Mouse (Mus musculus): ENCODE results near the gene Slc35c1.

The Slc35c1 gene

DNA sequence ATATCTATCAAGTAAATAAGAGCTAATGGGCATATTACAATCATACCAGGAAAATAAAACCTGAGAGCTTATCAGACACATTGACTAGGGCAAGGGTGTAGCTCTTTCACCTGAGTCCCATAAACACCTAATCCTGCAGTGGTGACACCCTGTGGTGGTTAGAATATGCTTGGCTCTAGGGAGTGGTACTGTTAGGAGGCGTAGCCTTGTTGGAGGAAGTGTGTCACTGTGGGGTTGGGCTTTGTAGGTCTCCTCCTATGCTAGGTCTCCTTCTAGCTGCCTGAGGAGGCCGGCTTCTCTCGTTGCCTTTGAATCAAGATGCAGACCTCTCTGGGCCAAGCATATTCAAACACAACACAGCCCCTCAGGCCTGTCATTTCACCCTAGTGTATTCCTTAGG, 14.6 kb upstream of the Slc35c1 start:
- DNase-seq = no peak

DNA sequence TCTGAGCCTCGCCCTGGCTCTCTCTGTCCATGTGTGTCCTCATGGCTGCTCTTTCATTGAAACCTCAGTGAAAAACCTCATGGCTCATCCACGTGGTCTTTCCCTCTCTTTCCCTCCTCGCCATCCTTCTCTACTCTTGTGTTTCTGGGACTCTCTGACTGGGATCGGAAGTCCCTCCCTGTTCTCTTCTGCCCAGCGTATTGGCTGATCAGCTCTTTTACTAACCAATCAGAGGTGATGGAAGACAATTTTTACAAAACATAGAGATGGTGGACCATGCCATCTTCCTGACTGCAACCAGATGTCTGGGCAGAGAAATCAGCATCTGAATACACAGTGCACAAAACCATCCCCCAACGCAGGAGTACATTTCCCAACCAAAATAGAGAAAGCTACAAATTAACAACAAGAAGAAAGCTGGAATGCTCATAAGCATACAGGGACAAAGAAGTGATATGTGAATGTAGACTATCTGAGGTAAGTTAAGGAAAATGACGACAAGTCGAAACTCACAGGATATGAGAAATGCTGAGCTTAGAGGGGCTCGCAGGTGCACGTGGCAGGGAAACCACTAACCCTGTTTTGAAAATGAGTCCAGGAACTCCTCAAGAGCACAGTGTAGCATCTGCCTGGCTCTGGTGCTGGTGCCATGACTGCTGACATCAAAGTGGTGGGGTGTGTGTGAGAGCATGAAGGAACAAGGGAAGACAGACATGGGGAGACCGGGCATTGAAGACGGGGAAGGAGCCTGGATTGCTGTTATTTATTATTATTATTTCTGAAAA, 11.7 kb upstream of the Slc35c1 start:
- DNase-seq = no peak

DNA sequence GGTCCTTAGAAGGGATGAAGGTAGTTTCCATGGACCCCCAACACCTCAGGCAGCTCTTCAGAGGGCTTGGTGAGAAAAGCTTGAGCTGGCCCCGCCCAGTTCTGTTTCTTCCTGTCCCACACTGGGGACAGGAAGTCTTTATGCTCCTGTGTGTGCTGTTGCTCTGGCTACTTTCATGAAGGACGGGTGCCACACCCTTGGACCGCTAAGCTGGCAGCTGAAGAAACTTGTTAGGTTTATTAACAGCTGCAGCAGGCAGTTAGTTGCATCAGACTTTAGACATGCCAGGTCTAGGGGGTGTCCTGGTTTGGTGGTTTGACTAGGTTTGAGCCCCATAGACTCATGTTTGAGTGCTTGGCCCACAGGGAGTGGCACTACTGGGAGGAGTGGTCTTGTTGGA, 4.4 kb upstream of the Slc35c1 start:
- DNase-seq = no peak

DNA sequence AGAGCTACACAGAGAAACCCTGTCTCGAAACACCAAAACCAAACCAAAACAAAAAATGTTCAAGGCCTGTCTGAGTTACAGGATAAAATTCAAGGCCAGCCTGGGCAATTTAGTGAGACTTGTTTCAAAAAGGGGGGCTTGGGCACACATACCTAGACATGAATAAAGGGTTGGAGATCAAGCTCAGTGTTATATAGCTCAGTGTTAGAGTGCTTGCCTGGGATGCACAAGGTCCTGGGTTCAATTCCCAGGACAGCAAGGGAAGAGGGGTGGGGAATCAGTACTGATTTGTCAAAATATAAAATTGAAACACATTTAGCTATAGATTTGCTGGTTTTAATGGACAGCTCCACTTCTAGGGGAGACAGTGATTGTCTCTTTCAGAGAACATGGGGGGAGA, 877 bp upstream of the Slc35c1 start:
- no peak for DNase-seq

DNA sequence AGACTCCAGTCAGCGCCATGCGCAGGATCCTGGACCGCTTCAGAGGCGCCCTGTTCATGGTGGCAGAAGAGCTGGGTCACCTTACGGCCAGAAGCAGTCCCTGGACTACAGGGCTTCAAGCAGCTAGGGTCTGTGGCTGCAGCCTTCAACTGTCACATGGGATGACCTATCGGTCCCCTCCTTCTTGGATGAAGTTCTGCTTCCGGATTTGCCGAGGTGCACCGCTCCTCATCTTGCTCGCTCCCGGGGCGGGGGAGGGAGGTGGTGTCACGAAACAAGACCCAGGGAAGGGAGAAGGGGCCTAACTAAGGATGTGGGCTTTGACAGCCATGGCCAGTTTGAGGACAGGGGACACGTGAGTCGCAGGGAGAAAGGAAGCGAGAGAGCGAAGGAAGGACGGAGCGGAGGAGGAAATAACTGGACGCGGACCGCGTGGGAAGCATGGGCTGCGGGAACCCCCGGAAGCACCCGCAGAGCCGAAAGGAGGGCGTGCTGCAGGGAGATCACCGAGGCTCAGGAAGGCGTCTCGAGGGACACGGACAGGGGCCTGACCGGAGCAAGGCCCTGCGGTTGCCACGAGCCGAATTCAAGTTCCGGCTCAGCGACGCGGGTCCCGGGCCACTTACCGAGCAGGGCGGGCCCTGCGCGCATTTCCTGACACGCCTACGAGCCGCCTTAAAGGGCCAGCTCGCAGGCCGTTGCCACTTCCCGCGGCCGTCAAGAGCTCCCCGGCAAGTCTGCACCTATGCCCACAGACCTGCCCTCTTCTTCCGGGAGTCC, 1.0 kb downstream of the Slc35c1 start:
- DNase-seq = peak; percentile 86

DNA sequence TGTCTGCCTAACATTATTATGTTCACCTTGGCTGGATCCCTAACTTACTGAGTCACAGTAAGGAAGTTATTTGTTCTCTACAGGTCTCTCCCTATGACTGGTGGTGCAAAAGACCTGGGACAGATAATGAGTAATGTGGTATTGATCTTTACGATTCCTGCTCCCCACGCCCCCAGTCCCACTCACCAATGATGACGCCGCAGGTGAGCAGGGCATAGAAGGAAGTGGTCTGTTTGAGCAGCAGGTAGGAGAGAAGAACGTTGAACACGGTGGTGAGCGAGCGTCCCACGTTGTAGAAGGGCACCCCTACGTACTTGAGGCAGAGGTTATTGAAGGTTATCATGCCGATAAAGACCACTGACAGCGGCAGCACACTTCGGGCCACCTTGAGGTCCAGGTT, 1.9 kb downstream of the Slc35c1 start:
- no peak for DNase-seq

DNA sequence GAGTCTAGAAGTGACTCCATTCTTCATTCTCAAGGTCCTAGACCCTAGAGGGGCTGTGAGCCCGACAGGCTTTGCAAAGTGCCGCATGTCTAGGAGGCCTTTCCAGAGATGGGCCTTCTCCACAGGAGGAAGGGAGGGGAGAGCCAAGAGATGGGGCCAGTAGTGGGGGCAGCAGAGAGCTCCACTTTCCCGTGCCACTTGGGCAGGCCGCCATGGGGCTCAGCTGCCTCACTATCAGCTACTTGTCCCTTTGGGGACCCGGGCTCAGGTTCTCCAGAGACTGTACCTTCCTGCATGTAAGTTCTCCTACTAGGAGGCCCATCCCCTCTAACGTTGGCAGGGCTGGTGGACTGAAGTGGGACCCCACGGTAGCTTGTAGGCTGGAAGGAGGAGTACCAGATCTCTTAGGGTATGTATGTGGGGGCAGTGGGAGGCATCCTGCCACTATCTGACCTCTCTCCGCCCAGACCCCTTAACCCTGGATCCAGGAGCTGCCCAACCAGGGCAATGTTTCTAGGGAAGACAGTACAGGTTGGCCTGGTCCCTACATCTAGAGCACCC, 3.3 kb downstream of the Slc35c1 start:
- no peak for DNase-seq

DNA sequence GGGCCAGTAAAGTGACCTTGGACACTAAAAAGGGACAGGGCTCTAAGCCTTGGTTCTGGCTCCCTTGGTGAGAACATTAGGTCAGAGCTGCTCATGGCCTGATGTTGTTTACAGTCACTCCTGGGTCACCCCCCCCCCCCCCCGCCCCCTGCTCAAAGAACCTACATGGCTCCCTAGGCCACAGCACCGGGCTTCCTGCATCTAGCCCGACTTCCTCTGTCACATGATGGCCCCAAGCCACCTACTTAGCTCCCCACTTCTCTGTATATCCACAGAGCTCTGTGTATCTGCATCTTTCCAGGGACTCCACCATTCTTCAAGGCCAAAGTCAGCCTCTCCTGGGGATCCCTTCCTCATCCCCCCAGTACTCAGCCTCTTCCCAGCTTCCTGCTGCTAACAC, 4.6 kb downstream of the Slc35c1 start:
- DNase-seq = no peak

DNA sequence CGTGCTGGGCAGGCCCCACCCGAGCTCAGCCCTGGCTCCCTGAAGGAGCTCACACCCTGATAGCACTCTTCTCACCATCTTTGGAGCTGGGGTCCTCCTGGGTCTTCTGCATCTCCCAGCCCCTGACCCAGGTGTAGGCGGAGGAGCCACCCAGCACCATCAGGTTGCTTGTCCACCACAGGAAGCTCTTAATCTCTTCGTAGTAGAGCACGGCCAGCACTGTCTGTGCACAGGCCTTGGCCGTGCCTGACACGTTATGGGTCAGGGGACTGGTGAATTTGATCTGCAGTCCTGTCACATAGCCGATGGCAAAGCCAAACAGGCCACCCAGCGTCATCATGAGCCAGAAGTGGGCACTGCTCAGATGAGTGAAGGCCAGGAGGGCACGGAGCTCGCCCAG, 6.2 kb downstream of the Slc35c1 start:
- no peak for DNase-seq

DNA sequence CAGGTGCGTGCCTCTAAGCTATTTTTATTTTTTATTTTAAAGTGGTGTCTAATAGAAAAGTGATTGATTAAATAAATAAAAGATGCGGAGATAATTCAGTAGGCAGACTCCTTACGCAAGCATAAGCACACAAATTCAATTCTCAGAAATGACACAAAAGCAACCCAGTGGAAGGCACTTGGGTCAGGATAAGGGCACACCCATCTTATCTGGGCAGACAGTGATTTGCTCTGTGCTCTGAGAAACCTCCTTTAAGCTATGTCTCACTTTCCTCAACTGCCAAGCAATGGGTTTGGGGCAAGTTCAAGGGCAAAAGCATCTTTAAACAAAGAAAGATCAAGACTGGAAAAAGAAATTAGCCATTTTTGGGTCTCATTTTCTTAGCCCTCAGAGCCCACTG, 9.2 kb downstream of the Slc35c1 start:
- no peak for DNase-seq

DNA sequence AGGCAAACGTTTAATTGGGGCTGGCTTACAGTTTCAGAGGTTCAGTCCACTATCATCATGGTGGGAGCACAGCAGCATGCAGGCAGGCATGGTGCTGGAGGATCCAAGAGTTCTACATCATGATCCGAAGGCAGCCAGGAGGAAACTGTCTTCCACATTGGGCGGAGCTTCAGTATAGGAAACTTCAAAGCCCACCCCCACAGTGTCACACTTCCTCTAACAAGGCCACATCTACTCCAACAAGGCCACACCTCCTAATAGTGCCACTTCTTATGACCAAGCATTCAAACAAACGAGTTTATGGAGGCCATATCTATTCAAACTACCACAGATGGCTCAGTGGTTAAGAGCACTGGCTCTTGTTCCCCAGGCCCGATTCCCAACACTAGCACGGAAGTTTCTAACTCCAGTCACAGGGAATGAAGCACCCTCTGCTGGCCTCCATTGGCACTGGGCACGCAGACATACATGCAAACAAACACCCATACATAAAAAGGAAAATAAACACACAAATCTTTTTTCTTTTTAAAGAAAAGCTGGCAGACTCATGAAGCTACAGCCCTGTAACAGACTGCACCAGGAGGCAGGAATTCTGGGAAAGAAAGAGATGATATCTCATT, 13.1 kb downstream of the Slc35c1 start:
- DNase-seq = no peak

DNA sequence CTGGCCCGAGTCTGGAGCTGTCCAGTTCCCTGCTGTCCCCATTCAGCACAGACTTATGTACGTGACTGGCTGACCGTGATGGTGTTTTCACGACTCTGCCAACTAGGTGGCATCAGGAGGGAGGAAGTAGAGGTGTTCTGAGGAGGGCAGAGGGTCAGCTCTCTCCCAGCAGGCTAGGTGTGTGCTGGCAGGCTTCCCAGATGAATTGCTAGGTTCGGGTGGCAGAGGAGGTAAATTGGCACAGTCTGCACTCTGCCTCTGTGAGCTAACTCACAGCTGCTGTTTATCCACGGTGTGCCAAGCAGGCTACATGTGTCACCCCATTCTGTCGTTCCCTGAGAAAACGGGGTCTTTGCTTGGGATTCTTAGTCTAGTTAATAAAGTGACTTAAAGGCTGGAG, 13.7 kb downstream of the Slc35c1 start:
- no peak for DNase-seq

DNA sequence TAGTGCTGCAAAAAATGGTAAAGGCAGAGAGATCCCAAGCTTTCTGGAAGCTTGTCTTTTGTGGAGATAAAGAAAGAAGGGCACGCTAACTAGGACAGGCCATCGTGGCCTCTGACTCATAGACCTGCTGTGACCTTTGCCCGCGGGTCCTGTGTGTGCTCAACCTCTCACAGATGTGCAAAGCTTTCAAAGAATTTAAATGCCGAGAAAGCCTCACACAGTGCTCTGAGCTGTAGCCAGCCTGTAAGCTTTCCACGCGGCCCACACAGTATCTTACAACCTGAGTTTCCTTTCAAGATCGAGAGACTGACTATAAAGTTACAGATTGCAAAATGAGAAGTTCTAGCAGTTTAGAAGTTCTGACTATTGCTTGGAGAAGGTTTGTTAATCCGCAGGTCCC, 14.4 kb downstream of the Slc35c1 start:
- DNase-seq = no peak

DNA sequence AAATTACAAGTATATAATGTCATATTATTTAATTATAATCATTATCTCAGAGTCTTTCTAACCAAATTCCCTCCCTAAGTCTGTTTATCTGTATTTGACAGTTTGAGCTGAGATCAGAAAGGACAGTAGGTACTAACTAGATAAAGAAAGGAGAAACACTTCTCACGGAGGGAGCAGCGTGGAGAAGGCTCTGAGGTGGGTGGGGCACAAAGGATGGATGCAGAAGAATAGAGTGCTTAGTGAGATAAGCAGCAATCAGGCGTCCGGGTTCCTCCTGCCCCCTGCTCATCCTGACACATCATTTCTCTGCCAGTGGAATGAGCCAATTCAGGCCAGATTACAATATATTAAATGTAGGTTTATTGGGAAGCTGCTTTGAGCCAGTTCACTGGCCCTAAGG, 16.0 kb downstream of the Slc35c1 start:
- DNase-seq = no peak

DNA sequence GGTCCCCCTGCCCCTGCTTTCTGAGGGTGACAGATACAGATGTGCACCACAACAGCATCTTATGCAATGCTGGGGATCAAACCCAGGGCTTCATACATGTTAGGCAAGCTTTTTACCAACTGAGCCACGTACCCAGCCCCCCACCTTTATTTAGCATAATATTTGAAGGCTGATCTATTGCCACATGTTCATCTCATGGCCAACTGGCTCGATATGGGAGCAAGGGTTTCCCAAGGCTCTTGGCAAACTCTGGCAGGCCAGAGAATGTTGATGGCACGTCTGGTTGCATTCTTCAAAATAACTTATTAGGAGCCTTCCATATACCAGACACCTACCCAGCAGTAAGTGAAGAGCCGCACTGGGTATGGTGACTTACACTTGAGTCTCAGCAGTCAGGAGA, 17.0 kb downstream of the Slc35c1 start:
- DNase-seq = no peak

DNA sequence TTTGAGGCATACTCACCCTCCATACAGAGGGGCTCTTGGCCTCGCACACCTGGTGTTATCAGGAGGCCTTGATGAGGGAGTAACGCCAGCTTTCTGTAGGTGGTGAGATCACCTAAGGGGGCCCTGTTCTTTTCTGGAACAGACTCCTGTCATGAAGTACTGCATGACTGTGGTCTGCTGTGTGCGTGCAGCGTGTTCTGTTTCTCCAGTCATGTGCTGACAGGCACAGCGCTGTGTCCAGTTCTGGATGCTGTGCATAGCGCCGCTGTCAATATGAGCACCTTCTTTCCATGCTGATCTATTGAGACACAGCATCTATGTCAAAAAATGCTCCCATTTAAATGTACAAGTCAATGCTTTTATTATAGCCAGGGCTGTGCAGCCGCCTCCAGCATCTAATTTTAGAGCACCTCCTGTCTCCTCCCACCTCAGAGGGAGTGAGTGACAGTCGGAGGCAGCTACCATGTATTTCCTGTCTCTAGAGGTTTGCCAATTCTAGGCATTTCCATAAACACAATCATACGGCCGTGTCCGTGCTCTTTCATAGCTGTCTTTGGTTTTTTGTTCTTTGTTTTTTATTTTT, 17.8 kb downstream of the Slc35c1 start:
- DNase-seq = no peak

DNA sequence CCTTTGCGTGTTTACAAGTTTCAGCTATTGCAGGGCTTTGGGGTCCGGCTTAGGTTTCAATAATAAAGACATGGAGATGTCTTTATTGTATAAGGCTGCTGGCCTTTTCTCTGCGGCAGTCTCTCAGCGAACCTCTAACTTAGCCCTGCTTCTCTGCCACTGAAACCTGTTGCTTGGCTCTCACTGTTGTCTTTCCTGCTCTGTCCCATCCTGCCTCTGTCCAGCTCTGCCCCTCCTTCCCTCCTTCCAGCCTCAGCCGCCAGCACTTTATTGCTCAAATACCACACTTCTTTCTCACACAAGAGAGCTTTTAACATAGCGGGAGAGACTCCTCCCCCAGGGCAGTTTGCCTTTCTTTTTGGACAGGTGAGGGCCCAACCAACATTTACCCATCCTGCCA, 19.9 kb downstream of the Slc35c1 start:
- no peak for DNase-seq

DNA sequence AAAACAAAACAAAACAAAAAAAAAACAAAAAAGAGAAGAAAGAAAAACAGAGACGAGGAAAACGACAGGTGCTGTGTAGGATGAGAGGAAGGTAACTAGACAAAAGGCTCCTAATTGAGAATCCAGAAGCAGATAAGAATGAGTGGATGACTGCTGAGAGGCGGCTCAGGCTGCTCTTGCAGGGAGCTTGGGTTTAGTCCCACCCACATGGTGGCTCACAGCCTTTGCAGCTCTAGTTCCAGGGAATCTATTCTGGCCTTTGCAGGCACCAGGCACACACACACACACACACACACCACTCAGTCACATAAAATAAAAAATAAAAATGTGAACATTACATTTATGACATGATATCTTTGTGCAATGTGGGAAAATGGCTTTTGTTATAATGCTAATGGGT, 21.8 kb downstream of the Slc35c1 start:
- DNase-seq = no peak

DNA sequence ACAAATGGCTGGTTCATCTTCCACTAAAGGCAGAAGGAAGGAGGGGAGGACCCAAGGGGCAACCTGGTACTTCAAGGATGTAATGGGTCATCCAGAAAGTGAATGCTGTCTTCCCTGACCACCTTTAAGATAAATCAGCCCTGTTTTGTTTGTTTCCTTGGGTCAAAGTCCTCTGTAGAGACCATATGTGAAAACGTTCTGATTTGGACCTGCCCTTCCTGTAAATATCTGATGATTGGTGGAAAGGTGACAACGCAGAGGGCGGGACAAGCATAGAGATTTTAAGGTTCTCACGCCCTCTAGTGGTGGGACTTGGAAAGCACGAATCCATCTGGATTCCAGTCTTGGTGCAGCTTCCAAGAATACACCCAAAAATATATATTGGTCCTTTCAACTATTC, 22.5 kb downstream of the Slc35c1 start:
- peak; percentile 92 for DNase-seq

DNA sequence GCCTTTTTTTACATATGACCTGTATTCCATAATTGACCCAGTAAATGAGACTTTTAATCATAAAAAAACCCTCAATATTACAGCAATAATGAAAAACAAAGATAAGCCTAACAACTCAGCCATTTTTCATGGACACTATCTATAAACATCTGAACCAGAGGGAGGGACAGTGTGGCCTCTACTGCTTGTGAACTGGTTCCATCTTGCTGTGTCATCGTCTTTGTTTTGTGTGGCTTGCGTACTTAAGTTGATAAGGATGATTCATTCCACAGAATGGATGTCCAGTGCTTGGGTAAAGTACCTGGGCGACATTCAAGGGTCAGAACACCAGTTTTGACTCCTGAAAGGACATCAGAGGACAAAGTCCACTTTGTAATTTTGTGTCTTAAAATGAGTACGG, 23.0 kb downstream of the Slc35c1 start:
- DNase-seq = no peak

DNA sequence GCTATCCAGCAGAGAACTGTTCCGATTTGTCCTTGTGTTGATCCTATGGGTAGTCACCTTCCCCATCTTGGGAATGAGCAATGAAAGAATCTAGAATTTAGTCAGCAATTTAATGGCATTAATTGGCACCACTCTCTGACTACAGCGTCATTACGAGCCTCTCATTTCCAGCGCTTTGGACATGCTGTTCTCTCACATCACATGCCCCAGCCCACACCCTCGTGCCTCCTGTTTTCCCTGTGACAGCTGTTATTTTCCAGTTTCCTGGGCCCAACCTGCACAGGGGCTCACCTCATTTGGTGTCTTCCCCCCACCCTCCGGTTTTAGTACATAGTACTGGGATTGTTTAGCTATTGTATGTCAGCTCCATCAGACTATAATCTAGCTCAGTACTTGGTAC, 25.3 kb downstream of the Slc35c1 start:
- DNase-seq = peak; percentile 19

DNA sequence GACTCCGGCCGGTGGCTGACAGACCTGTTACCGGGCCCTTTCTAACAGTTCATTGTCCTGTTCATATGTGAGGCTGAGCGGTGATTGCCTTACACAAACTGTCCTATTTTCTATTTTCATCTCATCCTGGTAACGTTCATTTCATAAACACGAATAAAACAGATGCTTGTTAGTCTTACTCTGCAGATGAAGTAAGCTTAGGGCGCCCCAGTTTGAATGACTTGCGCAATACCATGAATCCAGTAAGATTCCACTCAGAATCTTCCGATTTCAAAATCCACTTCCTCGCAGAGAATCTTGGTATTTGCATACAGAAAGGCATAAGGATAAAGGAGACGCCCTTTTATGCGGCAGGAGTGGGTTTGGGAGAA, 26.0 kb downstream of the Slc35c1 start:
- no peak for DNase-seq

DNA sequence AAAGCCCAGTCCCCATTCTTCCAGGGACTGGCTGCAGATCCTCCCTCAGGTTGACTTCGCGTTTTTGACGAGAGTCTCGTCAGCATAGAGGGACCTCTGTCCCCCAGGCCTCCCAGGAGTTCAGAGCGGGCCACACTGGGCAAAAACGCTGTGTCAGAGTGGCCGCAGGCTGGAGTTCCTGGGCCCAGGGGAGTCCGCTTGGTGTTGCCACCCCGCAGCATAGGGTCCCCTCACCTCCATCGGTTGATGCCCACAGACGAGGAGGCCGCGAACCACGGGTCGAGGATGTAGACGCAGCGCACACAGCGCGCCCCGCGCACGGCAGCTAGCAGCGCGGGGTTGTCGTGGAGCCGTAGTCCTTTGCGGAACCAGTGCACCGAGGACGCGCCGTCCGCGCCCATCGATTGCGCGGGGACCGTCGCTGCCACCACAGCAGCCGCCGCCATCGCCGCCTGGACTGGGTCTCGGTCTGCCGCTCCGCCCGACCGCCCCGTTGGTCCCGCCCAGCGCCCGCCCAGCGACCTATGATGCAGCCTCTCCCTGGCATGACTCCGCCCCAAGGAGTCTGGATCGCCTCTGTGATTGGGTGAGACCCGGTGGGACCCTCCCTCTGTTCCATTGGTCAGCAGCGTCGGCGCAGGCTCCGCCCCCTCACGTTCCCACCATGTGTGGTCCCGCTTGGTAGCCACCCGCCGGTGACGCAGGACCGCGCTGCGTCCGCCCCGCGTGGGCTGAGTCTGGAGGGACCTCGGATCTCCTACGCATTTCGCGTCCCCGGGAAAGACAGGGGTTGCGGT, 26.6 kb downstream of the Slc35c1 start, which contains the start of gene Cry2:
Cry2 (minus strand) TSS at position 466 of the 797 bp plus-strand sequence.
- DNase-seq = peak; percentile 99
